Mouse (Mus musculus) forebrain, postnatal 0 days (tissue): ENCODE data around the gene Rrp7a. TPM values are rescaled to one million over a fixed set of nuclear protein-coding genes. Genes with fewer than 3 reads are reported as not detected.

Source experiments
- ATAC-seq: fragments of 200-750 bp; cut with Nextera tagmentation; 2 replicates; pipeline ENCODE4 v1.8.0; 2017; ENCODE audit warnings: mild to moderate bottlenecking, moderate library complexity
- DNase-seq: peaks from one replicate; pipeline ENCODE4 v3.0.0-alpha.2; 2015
- H3K27ac ChIP-seq: fragments of 300-500 bp; sonication (generic); 2 replicates; pipeline ENCODE4 v1.5.1; 2014; ENCODE audit warnings: low read depth, mild to moderate bottlenecking, antibody characterized with exemption, low read length, moderate library complexity, mixed read lengths
- H3K27me3 ChIP-seq: fragments of 300-500 bp; sonication (generic); 2 replicates; pipeline ENCODE4 v1.6.1; 2014; ENCODE audit warnings: mild to moderate bottlenecking, low read length, mixed read lengths; ENCODE audit not compliant: insufficient read depth
- H3K36me3 ChIP-seq: fragments of 300-500 bp; sonication (generic); 2 replicates; pipeline ENCODE4 v1.6.1; 2014; ENCODE audit warnings: mild to moderate bottlenecking, moderate library complexity; ENCODE audit not compliant: insufficient read depth
- H3K4me1 ChIP-seq: fragments of 300-500 bp; sonication (generic); 2 replicates; pipeline ENCODE4 v1.6.1; 2014; ENCODE audit warnings: antibody characterized with exemption; ENCODE audit not compliant: insufficient read depth
- H3K4me2 ChIP-seq: fragments of 300-500 bp; sonication (generic); 2 replicates; pipeline ENCODE4 v1.6.1; 2014; ENCODE audit warnings: low read depth, mild to moderate bottlenecking, moderate library complexity
- H3K4me3 ChIP-seq: fragments of 300-500 bp; sonication (generic); 2 replicates; pipeline ENCODE4 v1.5.1; 2014; ENCODE audit warnings: low read depth, low read length, mixed read lengths
- H3K9ac ChIP-seq: fragments of 300-500 bp; sonication (generic); 2 replicates; pipeline ENCODE4 v1.6.1; 2014; ENCODE audit warnings: mild to moderate bottlenecking
- H3K9me3 ChIP-seq: fragments of 300-500 bp; sonication (generic); 2 replicates; pipeline ENCODE4 v1.6.1; 2016; ENCODE audit warnings: low read length
- CTCF ChIP-seq: sonication (generic); IDR thresholded peaks from 2 replicates; pipeline ENCODE4 v1.5.1; 2016; ENCODE audit warnings: antibody characterized with exemption, control low read depth, low read depth
- WGBS: fragments of 180-500 bp; shearing (Covaris S2); extraction: QIAGEN DNeasy Blood & Tissue Kit; methylation state at CpG from one replicate; pipeline ENCODE4 v1.1.7; 2014; 5-methylcytosine and 5-hydroxymethylcytosine counted together
- polyA plus RNA-seq: library from polyadenylated mRNA; unstranded; fragments of >200 nt; fragmentation: Nextera tagmentation; extraction: Ambion mirVana; gene quantifications from 2 replicates; pipeline ENCODE4 v1.2.1, GENCODE M21; 2015
- total RNA-seq: library from RNA; depleted of rRNA; stranded (reverse); fragments of >200 nt; gene quantifications from 2 replicates; pipeline ENCODE4 v1.2.3, GENCODE M21; 2014

Gene Rrp7a
- total and polyA plus RNA-seq, 2 experiments from 2014 or later: 89.5 to 122 TPM

DNA sequence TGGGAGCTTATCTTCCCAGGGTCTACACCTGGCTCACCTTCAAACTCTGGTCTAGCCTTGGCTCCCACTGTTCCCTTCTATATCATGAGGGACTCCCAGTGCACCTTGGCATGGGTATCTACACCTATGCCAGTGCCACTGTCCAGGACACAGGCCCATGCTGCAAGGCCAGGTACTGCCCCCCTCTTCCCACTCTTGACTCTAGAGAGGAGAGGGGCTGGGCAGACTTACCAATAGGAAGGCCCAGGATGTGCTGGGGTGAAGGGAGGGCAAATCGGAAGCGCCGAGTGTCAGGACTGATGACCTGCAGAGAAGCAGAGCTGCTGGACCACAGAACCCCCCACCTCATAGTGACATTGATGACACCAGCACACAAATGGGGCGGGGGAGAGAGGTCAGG is 39.4 kb upstream of the Rrp7a start:
- peaks cover 44% of the 10 kb centered on the region for H3K36me3 ChIP-seq
- no peak overlapping the region for H3K9ac ChIP-seq
- no peak overlapping the region for H3K4me2 ChIP-seq
- no peaks in the 10 kb centered on the region for H3K4me1 ChIP-seq
- no peak overlapping the region for H3K4me3 ChIP-seq
- DNase-seq (no peak), ATAC-seq (no peak)
- no peaks in the 10 kb centered on the region for H3K27me3 ChIP-seq
- WGBS: 94% methylated on average over 4 of the region's 4 CpGs
- TF ChIP-seq CTCF: no peak
- H3K27ac ChIP-seq: no peak overlapping the region
- no peaks in the 10 kb centered on the region for H3K9me3 ChIP-seq

DNA sequence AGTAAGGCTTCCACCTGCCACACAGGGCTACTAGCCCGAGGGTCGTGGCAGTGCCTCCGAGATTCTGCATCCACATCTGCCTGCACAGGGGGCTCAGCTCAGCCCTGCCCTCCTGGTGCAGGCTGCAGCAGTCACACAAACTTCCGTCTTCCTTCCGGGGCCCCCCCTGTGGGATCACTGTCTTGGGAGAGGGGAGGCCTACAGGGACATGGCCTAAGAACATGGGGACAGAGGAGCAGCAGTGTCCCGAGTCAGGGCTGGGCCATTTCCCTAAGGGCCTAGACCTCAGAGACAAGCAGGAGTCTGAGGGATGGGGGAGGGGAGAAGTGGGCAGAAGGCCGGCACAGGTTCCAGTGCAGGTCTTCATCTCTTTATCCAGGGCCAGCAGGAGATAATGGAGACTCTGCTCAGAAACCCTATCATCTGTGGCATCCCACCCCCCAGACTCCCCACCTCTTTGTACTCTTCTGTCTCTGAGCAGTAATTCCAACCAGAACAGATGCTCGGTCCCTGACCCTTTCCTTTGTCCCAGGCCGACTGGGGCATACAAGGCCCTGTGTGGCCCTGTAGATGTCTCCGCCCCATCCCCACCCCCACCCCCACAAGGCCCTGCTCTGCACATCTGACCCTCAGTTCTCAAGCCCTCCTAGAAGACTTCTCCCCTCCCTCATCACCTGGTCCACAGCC is 38.6 kb upstream of the Rrp7a start:
- Histone ChIP-seq H3K36me3 (peaks cover 44% of the 10 kb centered on the region), H3K4me3 (no peak overlapping the region), H3K27ac (no peak overlapping the region), H3K4me1 (no peaks in the 10 kb centered on the region), H3K9me3 (no peaks in the 10 kb centered on the region), H3K4me2 (no peak overlapping the region), H3K27me3 (no peaks in the 10 kb centered on the region), H3K9ac (no peak overlapping the region)
- no peak for ATAC-seq
- WGBS: 35% methylated on average over 10 of the region's 10 CpGs
- no peak for DNase-seq
- no peak for TF ChIP-seq CTCF

DNA sequence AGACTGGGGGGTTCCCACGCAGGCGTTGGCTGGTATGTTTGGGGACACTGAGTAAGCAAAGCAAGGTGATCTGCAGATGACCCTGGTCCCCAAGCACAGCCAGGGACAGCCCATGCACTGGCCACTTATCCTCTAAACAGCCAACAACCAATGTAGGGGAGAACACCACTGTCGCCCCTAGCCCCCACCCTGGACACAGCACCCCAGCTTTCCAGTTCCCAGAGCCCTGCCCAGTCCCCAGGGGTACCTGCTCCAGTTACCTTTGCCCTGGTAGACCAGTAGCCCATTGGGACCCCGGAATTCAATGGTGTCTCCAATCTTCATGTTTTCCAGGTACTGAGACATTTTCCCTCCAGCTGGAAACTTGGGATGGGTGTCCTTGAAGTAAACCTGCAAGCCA is 38.0 kb upstream of the Rrp7a start:
- no peak overlapping the region for H3K27ac ChIP-seq
- 97% methylated on average over 4 of the region's 4 CpGs for WGBS
- H3K27me3 ChIP-seq: no peaks in the 10 kb centered on the region
- ATAC-seq: no peak
- H3K4me1 ChIP-seq: no peaks in the 10 kb centered on the region
- no peak for DNase-seq
- peaks cover 44% of the 10 kb centered on the region for H3K36me3 ChIP-seq
- TF ChIP-seq CTCF: no peak
- H3K9me3 ChIP-seq: no peaks in the 10 kb centered on the region
- H3K9ac ChIP-seq: no peak overlapping the region
- no peak overlapping the region for H3K4me2 ChIP-seq
- no peak overlapping the region for H3K4me3 ChIP-seq

DNA sequence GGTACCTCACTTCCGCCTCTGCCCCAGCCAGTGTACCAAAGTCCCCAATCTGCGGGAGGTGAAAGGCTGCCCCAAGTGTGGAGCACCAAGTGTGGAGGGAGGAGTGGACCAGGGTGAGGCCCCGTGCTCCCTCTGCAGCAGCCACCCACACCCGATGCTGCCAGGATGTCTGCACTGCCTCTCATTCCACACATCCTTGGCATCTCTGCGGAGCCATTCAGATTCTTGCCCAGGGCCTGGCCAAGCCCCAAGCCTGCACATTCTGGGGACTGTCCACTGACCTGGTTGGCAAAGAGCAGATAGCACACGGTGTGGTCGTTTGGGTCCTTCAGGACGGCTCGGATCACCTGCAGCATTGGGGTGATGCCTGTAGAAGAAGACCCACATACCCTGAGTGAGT is 37.2 kb upstream of the Rrp7a start:
- TF ChIP-seq CTCF: no peak
- H3K4me2 ChIP-seq: no peak overlapping the region
- no peaks in the 10 kb centered on the region for H3K27me3 ChIP-seq
- no peaks in the 10 kb centered on the region for H3K4me1 ChIP-seq
- no peaks in the 10 kb centered on the region for H3K9me3 ChIP-seq
- H3K27ac ChIP-seq: no peak overlapping the region
- WGBS: 90% methylated on average over 9 of the region's 9 CpGs
- no peak for ATAC-seq
- no peak overlapping the region for H3K4me3 ChIP-seq
- peaks cover 44% of the 10 kb centered on the region for H3K36me3 ChIP-seq
- no peak for DNase-seq
- H3K9ac ChIP-seq: no peak overlapping the region

DNA sequence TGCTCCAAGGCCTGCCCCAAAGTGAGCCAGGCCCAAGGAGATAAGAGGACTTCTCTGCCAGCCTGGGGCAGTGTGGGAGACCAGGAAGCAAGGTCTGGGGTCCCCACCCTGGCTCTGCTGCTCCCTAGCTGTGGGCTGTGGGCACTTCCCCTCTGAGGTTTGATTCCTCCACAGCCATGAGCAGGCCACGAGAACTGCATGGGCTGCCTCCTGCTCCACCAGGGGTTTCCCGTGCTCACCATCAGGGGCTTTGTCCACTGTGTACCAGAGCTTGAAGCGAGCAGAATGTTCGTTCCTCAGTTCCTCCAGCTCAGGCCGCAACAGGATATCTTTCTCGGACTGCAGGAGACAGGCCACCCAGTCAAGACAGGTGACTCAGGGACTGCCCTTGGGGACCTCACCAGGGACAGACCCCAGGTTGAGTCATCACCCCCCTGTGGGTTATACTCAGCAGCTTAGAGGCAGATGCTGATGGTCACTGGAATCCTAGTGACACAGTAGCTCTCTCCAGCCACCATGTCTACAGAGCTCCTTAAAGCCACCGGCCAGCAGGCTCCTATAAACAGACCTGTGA is 36.1 kb upstream of the Rrp7a start:
- TF ChIP-seq CTCF: no peak
- no peaks in the 10 kb centered on the region for H3K4me1 ChIP-seq
- no peak overlapping the region for H3K4me3 ChIP-seq
- H3K36me3 ChIP-seq: peaks cover 45% of the 10 kb centered on the region
- H3K9ac ChIP-seq: no peak overlapping the region
- no peaks in the 10 kb centered on the region for H3K9me3 ChIP-seq
- no peak overlapping the region for H3K4me2 ChIP-seq
- 91% methylated on average over 7 of the region's 7 CpGs for WGBS
- DNase-seq (no peak), ATAC-seq (no peak)
- H3K27me3 ChIP-seq: no peaks in the 10 kb centered on the region
- no peak overlapping the region for H3K27ac ChIP-seq

DNA sequence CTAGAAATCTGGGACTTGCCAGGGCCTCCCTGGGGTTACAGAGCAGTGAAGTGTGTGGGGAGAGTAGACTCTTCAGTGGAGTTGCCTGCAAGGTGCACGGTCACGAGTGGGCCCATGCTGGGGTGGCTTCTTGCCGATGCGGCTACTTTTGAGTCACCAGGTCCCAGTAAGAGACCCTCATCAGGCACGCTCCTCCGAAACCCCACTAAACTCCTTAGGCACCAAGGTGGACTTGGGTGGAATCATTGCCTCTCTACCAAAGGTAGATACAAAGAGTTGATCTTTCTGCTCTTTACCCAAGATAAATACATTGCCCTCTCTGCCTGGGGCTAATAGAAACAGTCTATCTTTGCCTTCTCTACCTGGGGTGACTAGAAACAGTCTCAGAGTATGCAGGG is 35.1 kb upstream of the Rrp7a start:
- WGBS: 95% methylated on average over 6 of the region's 6 CpGs
- H3K27me3 ChIP-seq: no peaks in the 10 kb centered on the region
- DNase-seq: no peak

DNA sequence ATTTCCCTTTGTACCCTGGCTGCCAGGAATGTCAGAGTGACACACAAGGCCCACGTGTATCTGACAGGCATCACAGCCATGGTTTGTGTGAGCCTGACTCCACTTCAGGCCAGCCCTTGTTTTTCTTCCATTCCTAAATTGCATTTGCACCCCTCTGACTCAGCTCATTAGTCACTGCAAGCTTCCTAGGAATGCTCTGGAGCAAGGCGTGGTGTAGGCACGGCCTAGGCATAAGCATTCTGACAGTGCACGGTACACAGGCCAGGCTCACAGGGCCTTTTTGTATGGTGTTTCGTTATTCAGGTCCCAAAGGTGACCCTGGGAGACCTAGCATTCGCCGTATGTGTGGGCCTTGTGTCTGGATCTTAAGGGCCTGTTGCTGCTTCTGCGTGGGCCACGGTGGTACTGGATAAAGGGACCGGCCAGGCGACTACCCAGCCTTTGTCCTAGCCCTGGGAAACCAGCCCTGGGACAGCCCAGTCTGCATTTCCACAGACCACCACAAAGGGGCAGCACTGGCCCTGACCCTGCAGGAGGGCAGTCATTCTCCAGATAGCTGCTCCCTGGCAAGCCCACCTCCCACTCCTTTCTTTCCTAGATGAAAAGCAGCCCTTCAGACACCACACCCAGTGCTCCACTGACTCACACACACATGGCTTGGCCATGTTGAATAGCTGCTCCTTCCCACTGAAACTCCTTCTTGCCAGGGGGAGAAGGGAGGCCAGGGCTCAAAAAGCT is 34.5 kb upstream of the Rrp7a start:
- no peak overlapping the region for H3K27ac ChIP-seq
- DNase-seq: no peak
- no peak overlapping the region for H3K4me2 ChIP-seq
- no peak; the same call in 1 of the 2 replicates for ATAC-seq
- no peaks in the 10 kb centered on the region for H3K27me3 ChIP-seq
- peak; percentile 67 for TF ChIP-seq CTCF
- no peaks in the 10 kb centered on the region for H3K4me1 ChIP-seq
- no peak overlapping the region for H3K9ac ChIP-seq
- 72% methylated on average over 11 of the region's 11 CpGs for WGBS
- no peaks in the 10 kb centered on the region for H3K9me3 ChIP-seq
- no peak overlapping the region for H3K4me3 ChIP-seq
- peaks cover 43% of the 10 kb centered on the region for H3K36me3 ChIP-seq

More for the DNA sequence above, 35.1 kb upstream of the Rrp7a start:
- H3K27ac ChIP-seq: no peak overlapping the region
- H3K4me3 ChIP-seq: no peak overlapping the region
- no peak overlapping the region for H3K9ac ChIP-seq
- ATAC-seq: no peak
- H3K9me3 ChIP-seq: no peaks in the 10 kb centered on the region
- TF ChIP-seq CTCF: no peak
- H3K4me1 ChIP-seq: no peaks in the 10 kb centered on the region
- peaks cover 47% of the 10 kb centered on the region for H3K36me3 ChIP-seq
- H3K4me2 ChIP-seq: no peak overlapping the region
